Mouse (Mus musculus) embryo, embryonic 11 days (tissue): ENCODE results near the gene Tprkb.
"Not testable (repeated sequence)": the region's sequence is repeated elsewhere in the genome, so short reads cannot be mapped to it uniquely, and the experiment has no call there.

Experiments used
- DNase-seq: peaks from one replicate; pipeline ENCODE4 v3.0.0-alpha.2; 2015

Tprkb gene

GRCm38 (mm10) chr6:85976242-85976641 lies 64.6 kb downstream of the Tprkb start:
- no peak for DNase-seq

- not testable (repeated sequence) for DNase-seq
Measured at GRCm38 (mm10) chr6:85978736-85979135, 67.1 kb downstream of the Tprkb start.
